Comparison of ENCODE assay signal across 18 mouse cellular contexts in the genomic region with DNA sequence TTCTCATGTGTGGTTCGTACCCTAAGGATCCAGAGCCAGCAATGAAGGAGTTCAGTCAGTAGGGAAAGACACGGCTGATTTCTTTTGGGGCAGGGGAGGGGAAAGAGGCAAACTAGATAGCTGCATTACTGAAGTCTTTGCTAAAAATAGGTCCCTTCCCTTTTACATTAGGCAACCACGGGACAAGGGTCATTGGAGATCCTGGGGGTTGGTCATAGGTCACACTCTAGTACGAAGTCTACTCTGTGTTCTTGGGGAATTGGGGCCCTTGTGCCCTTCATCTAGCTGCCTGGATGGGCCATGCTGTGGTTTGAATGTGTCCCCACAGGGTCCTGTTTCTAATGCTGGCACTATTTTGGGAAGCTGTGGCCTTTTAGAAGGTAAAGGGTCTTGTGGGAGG.
"Had no signal": no experiment of that assay in that cellular context is flagged by ENCODE, and none has a peak within 500 bp of the region (broad histone marks: within the 10 kb centered on the region; RNA-seq: fewer than 3 reads in every experiment).

No protein-coding gene starts in this region.

- H3K27ac ChIP-seq: midbrain, embryonic 10.5 days; midbrain, embryonic 12.5 days; neural tube, embryonic 13.5 days; neural tube, embryonic 15.5 days had no signal

- H3K27me3 ChIP-seq: neural tube, embryonic 13.5 days; neural tube, embryonic 15.5 days had no signal

- H3K9me3 ChIP-seq: midbrain, embryonic 10.5 days; midbrain, embryonic 12.5 days; neural tube, embryonic 13.5 days; neural tube, embryonic 15.5 days had no signal

- DNase-seq: lung, embryonic 14.5 days; lung, postnatal 10 days; lung, postnatal 4 days; midbrain, embryonic 14.5 days; retina, postnatal 1 day; right cerebral cortex, adult 18-20 months; right cerebral cortex, postnatal 25 days; right cerebral cortex, postnatal 4 days; spleen, adult 18-20 months; thymus, adult 18-20 months; thymus, postnatal 14 days; thymus, postnatal 36 days had no signal

- H3K4me2 ChIP-seq: lung, embryonic 14.5 days; midbrain, embryonic 12.5 days; neural tube, embryonic 13.5 days; neural tube, embryonic 15.5 days had no signal

- H3K9ac ChIP-seq: lung, embryonic 14.5 days; midbrain, embryonic 12.5 days; neural tube, embryonic 13.5 days; neural tube, embryonic 15.5 days had no signal

- H3K36me3 ChIP-seq: midbrain, embryonic 10.5 days; midbrain, embryonic 12.5 days; neural tube, embryonic 13.5 days; neural tube, embryonic 15.5 days had no signal

- H3K4me3 ChIP-seq: midbrain, embryonic 10.5 days; midbrain, embryonic 12.5 days; myocyte; neural tube, embryonic 13.5 days; neural tube, embryonic 15.5 days had no signal

- ATAC-seq: midbrain, embryonic 16.5 days had no signal

- H3K4me1 ChIP-seq: neural tube, embryonic 13.5 days had no signal
